ENCODE assay signal across 14 mouse cellular contexts in the genomic region with DNA sequence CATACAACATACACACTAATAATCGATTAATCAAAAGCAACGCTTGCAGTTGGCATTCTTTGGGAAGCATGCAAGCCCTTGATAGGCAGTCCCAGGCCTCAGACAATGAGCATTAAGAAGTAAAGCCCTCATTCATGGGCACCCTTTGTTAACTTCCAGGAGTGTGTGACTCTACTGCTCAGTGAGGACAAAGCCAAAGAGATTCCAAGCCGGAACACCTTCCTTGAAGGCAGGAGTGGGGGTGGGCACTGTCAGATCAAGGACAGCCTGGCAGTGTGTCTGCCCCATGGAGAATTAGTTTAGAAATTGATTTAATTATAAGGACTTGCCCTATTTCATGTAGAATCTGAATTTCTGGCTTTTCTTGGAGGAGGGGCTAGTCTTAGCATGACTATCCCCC.
"Had no signal": no experiment of that assay in that cellular context is flagged by ENCODE, and none has a peak within 500 bp of the region (broad histone marks: within the 10 kb centered on the region; RNA-seq: fewer than 3 reads in every experiment).

No protein-coding gene starts in this region.

- ATAC-seq: liver, embryonic 12.5 days had no signal

- H3K27me3 ChIP-seq: limb, embryonic 15.5 days; liver, embryonic 12.5 days; midbrain, embryonic 12.5 days; neural tube, embryonic 15.5 days had no signal

- H3K9ac ChIP-seq: limb, embryonic 15.5 days; liver, embryonic 12.5 days; lung, embryonic 14.5 days; midbrain, embryonic 12.5 days; neural tube, embryonic 15.5 days had no signal

- H3K4me3 ChIP-seq: left cerebral cortex, adult 2 months; limb, embryonic 15.5 days; liver, embryonic 12.5 days; midbrain, embryonic 12.5 days; myocyte; neural tube, embryonic 15.5 days had no signal

- H3K27ac ChIP-seq: left cerebral cortex, adult 2 months; liver, embryonic 12.5 days; midbrain, embryonic 12.5 days; neural tube, embryonic 15.5 days had no signal

- H3K9me3 ChIP-seq: limb, embryonic 15.5 days; liver, embryonic 12.5 days; midbrain, embryonic 12.5 days; neural tube, embryonic 15.5 days had no signal

- H3K36me3 ChIP-seq: liver, embryonic 12.5 days; midbrain, embryonic 12.5 days; neural tube, embryonic 15.5 days had no signal

- DNase-seq: kidney, adult 18-20 months; kidney, postnatal 10 days; kidney, postnatal 4 days; lung, embryonic 14.5 days; lung, postnatal 10 days; lung, postnatal 4 days; thymus, adult 2 months; thymus, postnatal 25 days had no signal

- H3K4me2 ChIP-seq: limb, embryonic 15.5 days; liver, embryonic 12.5 days; lung, embryonic 14.5 days; midbrain, embryonic 12.5 days; neural tube, embryonic 15.5 days had no signal
